Mouse (Mus musculus): ENCODE data around the gene Ece2.

DNA sequence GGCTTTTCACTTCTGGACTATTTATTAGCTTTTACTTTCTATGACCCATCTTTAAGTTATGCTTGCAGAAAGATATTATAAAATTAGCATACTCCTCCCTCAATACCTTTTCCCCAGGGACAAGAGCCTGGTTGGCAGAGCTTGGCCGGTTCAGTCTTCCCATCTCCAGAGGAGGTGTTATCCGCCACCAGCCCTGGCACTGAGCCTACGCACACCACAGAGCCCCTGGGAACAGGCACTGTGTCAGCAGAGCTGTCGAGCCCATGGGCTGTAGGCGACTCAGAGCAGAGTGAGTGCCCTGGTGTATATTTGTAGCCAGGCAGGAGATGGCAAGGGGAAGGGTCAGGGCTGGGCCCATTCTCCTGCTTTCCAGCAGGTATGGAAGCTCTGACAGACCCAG is 29.1 kb upstream of the Ece2 start:
- TF ChIP-seq CTCF (IDR thresholded peaks at IDR 0.05; ENCODE audit: low read depth, low read length): no peak
- no peak for TF ChIP-seq GATA1 (IDR thresholded peaks at IDR 0.05; ENCODE audit: borderline replicate concordance, low read length)

Data from G1E (cell line).